Mouse (Mus musculus): ENCODE results near the gene Notch3.

DNA sequence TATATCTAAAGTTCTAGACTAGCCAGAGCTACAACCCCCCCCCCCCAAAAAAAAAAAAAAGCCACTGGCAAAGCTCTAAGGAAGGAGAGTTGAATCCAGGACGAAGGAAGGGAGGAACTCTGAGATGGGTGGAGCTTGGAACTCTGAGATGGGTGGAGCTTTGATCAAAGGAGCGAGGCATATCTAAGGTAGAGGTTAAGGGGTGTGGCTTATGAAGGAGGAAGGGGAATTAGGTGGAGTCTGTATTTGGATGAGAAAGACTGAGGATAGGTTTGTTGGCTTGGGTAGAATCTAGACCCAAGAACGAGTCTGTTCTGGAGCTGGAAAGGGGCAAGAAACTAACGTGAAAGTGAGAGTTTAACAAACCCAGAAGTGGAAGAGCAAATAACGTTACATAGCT lies 23.2 kb upstream of the Notch3 start:
- no peak for TF ChIP-seq GATA1 (IDR thresholded peaks at IDR 0.05; ENCODE audit: borderline replicate concordance, low read length)
- TF ChIP-seq FLI1 (IDR thresholded peaks at IDR 0.05; ENCODE audit: low read length): no peak

Measured in megakaryocyte, embryonic 14.5 days (primary cell).